Mouse (Mus musculus): ENCODE data around the gene Gm17689.

Gm17689 gene

DNA sequence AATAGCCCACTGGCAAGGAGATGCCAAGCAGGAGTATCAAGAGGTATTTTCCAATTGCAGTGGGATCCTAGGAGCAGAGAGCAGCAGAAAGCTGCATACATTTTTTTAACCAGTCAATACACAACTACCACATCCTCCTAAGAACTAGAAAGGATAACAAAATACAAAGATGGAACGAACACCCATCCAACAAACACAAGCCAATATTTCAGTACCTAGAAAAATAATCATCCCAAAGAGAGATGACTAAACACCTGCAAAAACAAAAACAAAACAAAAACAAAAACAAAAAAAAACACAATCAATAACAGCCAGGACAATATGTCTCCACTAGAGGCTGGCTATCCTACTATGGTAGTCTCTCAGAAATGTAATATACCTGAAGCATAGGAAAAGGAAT lies at the start of gene Gm17689:
TSS of gene Gm17689 (minus strand) at position 101 of the 400 bp plus-strand sequence.
- no peak for DNase-seq (ENCODE audit: low read depth, low spot score)

DNA sequence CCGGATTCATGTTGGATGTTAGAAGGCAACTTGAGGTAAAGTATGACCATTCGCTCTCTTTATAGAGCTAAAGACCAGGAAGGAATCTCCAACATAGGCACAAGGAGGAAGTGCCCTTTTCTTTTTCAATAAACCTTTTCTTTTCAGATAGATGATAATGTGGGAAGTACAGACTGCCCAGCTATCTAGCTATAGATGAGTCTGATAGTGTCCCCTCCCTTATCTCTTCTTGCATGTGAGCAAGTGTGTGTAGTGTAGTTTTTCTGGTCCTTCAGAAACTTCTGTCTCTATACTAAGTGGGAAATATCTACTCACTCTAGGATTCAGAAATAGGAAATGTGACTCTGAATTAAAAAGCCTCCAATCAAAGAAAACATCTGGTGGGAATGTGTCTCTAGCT lies 40.6 kb downstream of the Gm17689 start, which contains the start of gene Gm5615:
TSS of gene Gm5615 (minus strand) at position 101 of the 400 bp plus-strand sequence.
- DNase-seq (ENCODE audit: low read depth, low spot score) = no peak

Data from R1 (cell line).